Mouse (Mus musculus): ENCODE results near the gene Tram2. TPM values are rescaled to one million over a fixed set of nuclear protein-coding genes. Genes with fewer than 3 reads are reported as not detected.

The Tram2 gene
- polyA plus RNA-seq, 1 experiment from 2014 or later: 12.4 TPM

DNA sequence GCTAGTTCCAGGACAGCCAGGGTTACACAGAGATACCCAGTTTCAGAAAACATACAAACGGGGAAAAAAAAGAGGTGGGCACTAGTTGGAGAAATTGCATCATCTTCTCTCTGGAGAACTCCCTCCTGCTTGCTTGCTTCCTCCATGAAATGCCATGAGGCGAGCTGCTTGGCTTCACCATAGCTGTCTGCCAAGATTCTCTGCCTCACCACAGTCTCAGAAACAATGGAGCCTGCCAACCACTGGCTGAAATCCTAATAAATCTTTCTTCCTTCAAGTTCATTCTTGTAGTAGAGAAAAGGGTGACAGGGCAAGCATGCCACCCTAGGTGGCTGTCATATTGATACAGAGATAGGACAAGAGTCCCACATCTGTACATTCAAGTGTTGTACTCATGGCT is 5.6 kb upstream of the Tram2 start:
- no peak for DNase-seq (ENCODE audit: low read depth, low spot score)
- ChIA-PET POLR2A (no interaction called here), CTCF (interaction anchor here (1.3 kb wide), 1 partner anchor 17 kb away, joined by 3 read pairs; no protein-coding TSS in a partner anchor)
- no peak for ATAC-seq
- in situ Hi-C loops (cut with MboI; ENCODE audit: low pct_unique_long_range_greater_than_20kb): no loop called here
- H3K27me3 ChIP-seq: no peaks in the 10 kb centered on the region
- no peak for TF ChIP-seq CTCF (IDR thresholded peaks at IDR 0.05)

- ATAC-seq (no peak), DNase-seq (ENCODE audit: low read depth, low spot score) (no peak)
- no peak for TF ChIP-seq CTCF (IDR thresholded peaks at IDR 0.05)
- in situ Hi-C loops (cut with MboI; ENCODE audit: low pct_unique_long_range_greater_than_20kb): no loop called here
- CTCF ChIA-PET: interaction anchor here (0.9 to 1.8 kb wide), 3 partner anchors 21 to 147 kb away, joined by 3 to 5 read pairs (median 3); no protein-coding TSS in a partner anchor
- no peaks in the 10 kb centered on the region for H3K27me3 ChIP-seq
- POLR2A ChIA-PET: no interaction called here
Measured at GRCm38 (mm10) chr1:21080362-21080761, 1.3 kb upstream of the Tram2 start.

- in situ Hi-C loops (cut with MboI; ENCODE audit: low pct_unique_long_range_greater_than_20kb): loop anchor here (5.0 kb wide), 1 partner anchor 66 kb away; no protein-coding TSS in a partner anchor
- ATAC-seq (peak; percentile 27), DNase-seq (ENCODE audit: low read depth, low spot score) (no peak)
- ChIA-PET CTCF (interaction anchor here (1.2 to 4.8 kb wide), 4 partner anchors 9 to 139 kb away, joined by 3 to 15 read pairs (median 11); no protein-coding TSS in a partner anchor), POLR2A (interaction anchor here (1.5 kb wide), 1 partner anchor 10 kb away, joined by 6 read pairs; no protein-coding TSS in a partner anchor)
- no peaks in the 10 kb centered on the region for H3K27me3 ChIP-seq
- TF ChIP-seq CTCF (IDR thresholded peaks at IDR 0.05): no peak
Measured at GRCm38 (mm10) chr1:21078481-21079214, 381 bp downstream of the Tram2 start.

GRCm38 (mm10) chr1:21077619-21078018 is 1.4 kb downstream of the Tram2 start:
- ChIA-PET CTCF (interaction anchor here (0.8 to 4.8 kb wide), 6 partner anchors 10 to 138 kb away, joined by 3 to 15 read pairs (median 8); no protein-coding TSS in a partner anchor), POLR2A (interaction anchor here (1.4 to 1.5 kb wide), 2 partner anchors 9 to 63 kb away, joined by 5 to 6 read pairs; no protein-coding TSS in a partner anchor)
- in situ Hi-C loops (cut with MboI; ENCODE audit: low pct_unique_long_range_greater_than_20kb): loop anchor here (5.0 kb wide), 1 partner anchor 65 kb away; no protein-coding TSS in a partner anchor
- no peak for ATAC-seq
- TF ChIP-seq CTCF (IDR thresholded peaks at IDR 0.05): no peak
- DNase-seq (ENCODE audit: low read depth, low spot score): no peak
- no peaks in the 10 kb centered on the region for H3K27me3 ChIP-seq

- CTCF ChIA-PET: interaction anchor here (0.8 to 4.8 kb wide), 6 partner anchors 10 to 138 kb away, joined by 3 to 15 read pairs (median 8); no protein-coding TSS in a partner anchor
- no peaks in the 10 kb centered on the region for H3K27me3 ChIP-seq
- DNase-seq (ENCODE audit: low read depth, low spot score) (no peak), ATAC-seq (no peak)
- POLR2A ChIA-PET: interaction anchor here (1.4 kb wide), 1 partner anchor 62 kb away, joined by 5 read pairs; no protein-coding TSS in a partner anchor
- in situ Hi-C loops (cut with MboI; ENCODE audit: low pct_unique_long_range_greater_than_20kb): loop anchor here (5.0 kb wide), 1 partner anchor 65 kb away; no protein-coding TSS in a partner anchor
- no peak for TF ChIP-seq CTCF (IDR thresholded peaks at IDR 0.05)
Measured at GRCm38 (mm10) chr1:21077191-21077590, 1.8 kb downstream of the Tram2 start.

GRCm38 (mm10) chr1:21075986-21076495 is 3.0 kb downstream of the Tram2 start:
- TF ChIP-seq CTCF (IDR thresholded peaks at IDR 0.05): no peak
- ChIA-PET POLR2A (interaction anchor here (1.1 to 1.7 kb wide), 3 partner anchors 29 to 137 kb away, joined by 3 to 5 read pairs (median 3); no protein-coding TSS in a partner anchor), CTCF (interaction anchor here (0.6 to 4.8 kb wide), 6 partner anchors 9 to 137 kb away, joined by 3 to 15 read pairs (median 4); no protein-coding TSS in a partner anchor)
- no peak for ATAC-seq
- DNase-seq (ENCODE audit: low read depth, low spot score): no peak
- no peaks in the 10 kb centered on the region for H3K27me3 ChIP-seq
- in situ Hi-C loops (cut with MboI; ENCODE audit: low pct_unique_long_range_greater_than_20kb): loop anchor here (5.0 kb wide), 1 partner anchor 64 kb away; no protein-coding TSS in a partner anchor

DNA sequence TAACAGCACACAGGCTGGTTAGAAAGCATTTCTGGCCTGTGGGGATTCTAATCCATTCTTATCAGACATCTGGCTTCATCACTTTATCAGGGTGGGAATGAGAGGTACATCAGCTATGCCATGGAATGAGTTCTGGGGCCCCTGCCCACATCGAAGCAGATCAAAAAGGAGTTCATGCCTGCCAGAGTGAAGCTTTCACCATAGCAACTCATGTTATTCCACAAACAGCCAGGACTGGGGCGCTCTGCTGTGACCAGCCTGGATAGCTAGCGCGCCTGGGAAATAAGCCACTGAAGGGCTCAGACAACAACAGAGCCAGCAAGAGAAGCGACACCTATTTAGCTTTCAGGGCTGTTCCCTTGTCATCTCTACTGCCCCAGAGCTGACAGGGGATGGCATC is 4.8 kb downstream of the Tram2 start:
- TF ChIP-seq CTCF (IDR thresholded peaks at IDR 0.05): no peak
- in situ Hi-C loops (cut with MboI; ENCODE audit: low pct_unique_long_range_greater_than_20kb): no loop called here

DNA sequence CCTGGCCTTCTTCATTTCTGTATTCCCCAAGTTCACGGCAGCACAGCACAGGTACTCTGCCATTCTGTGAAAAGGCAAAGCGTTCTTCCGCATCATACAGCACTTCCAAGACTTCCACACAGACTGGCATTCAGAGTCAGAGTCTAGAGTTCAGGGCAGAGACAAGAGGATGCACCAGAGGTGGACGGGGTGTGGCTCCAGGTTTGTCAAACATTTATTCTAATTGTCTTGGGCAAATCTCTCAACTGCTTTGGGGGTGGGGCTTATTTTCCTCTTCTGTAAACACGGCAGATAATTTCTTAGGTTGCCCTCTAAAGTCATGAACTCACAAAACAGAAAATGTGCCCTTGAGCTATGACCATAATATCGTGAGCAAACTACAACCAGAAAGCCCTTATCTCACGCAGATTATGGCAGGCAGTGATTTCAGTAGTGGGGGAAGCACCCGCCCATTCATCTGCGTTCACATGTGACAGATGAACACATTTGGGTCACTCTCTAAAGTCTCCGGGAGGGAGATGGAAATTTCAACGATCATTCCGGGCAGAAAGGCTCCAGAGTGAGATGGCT is 6.1 kb downstream of the Tram2 start:
- DNase-seq (ENCODE audit: low read depth, low spot score) (no peak), ATAC-seq (no peak)
- in situ Hi-C loops (cut with MboI; ENCODE audit: low pct_unique_long_range_greater_than_20kb): no loop called here
- POLR2A ChIA-PET: no interaction called here
- CTCF ChIA-PET: interaction anchor here (2.7 kb wide), 1 partner anchor 28 kb away, joined by 6 read pairs; no protein-coding TSS in a partner anchor
- no peaks in the 10 kb centered on the region for H3K27me3 ChIP-seq
- TF ChIP-seq CTCF (IDR thresholded peaks at IDR 0.05): no peak

More for the DNA sequence above, 4.8 kb downstream of the Tram2 start:
- no peaks in the 10 kb centered on the region for H3K27me3 ChIP-seq
- ATAC-seq (peak; percentile 48), DNase-seq (ENCODE audit: low read depth, low spot score) (peak; percentile 44)
- ChIA-PET CTCF (interaction anchor here (1.0 to 4.8 kb wide), 4 partner anchors 19 to 135 kb away, joined by 4 to 15 read pairs (median 6); no protein-coding TSS in a partner anchor), POLR2A (interaction anchor here (0.7 kb wide), 1 partner anchor 9 kb away, joined by 3 read pairs; no protein-coding TSS in a partner anchor)

GRCm38 (mm10) chr1:21070658-21071057 is 8.4 kb downstream of the Tram2 start:
- TF ChIP-seq CTCF (IDR thresholded peaks at IDR 0.05): no peak
- ATAC-seq (no peak), DNase-seq (ENCODE audit: low read depth, low spot score) (no peak)
- in situ Hi-C loops (cut with MboI; ENCODE audit: low pct_unique_long_range_greater_than_20kb): no loop called here
- ChIA-PET POLR2A (no interaction called here), CTCF (no interaction called here)
- H3K27me3 ChIP-seq: no peaks in the 10 kb centered on the region

DNA sequence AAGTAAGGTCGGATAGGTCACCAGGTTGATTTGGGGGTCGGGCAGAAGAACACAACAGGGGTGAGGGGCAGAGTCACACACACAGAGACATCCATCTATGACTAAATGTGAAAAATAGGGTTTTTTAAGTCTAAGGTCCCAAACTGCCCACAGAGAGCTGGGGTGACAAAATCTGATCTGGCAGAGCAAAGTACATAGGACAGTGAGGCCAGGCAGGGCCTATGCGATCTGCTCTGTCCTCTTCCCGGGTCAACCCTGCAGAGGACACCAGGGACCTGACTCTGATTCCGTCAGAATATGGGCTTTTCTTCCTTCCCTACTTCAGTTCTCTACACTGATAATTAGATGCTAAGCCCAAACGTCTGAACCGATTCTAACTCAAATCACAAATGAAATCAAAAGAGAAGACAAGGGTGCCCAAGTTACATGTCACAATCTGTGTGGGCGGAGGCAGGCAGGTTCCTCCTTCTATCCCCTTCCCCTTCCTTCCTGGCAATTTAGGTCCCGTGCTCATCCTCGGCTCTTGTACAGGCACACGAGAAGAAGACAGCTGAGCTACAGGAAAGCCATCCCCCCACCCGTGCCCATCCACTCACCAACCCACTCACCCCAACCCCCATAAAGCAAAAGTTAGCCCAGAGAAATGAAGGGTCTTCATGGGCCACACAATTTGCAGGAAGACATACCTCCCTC is 9.1 kb downstream of the Tram2 start:
- no peak for TF ChIP-seq CTCF (IDR thresholded peaks at IDR 0.05)
- in situ Hi-C loops (cut with MboI; ENCODE audit: low pct_unique_long_range_greater_than_20kb): no loop called here
- CTCF ChIA-PET: no interaction called here
- no peaks in the 10 kb centered on the region for H3K27me3 ChIP-seq
- no peak for ATAC-seq
- no peak for DNase-seq (ENCODE audit: low read depth, low spot score)
- POLR2A ChIA-PET: interaction anchor here (0.7 kb wide), 1 partner anchor 79 kb away, joined by 4 read pairs; no protein-coding TSS in a partner anchor

All from Patski (cell line).